Mouse (Mus musculus): ENCODE measurements around the gene Ap4s1.

- TF ChIP-seq GATA1 (IDR thresholded peaks at IDR 0.05; ENCODE audit: low read length) (no peak), TAL1 (IDR thresholded peaks at IDR 0.05; ENCODE audit: low read length) (no peak)
Measured at GRCm38 (mm10) chr12:51706673-51707235, 15.9 kb downstream of the Ap4s1 start.

Data from erythroblast, embryonic 14.5 days (primary cell).